Mouse (Mus musculus): ENCODE results near the gene Mcee. TPM values are rescaled to one million over a fixed set of nuclear protein-coding genes. Genes with fewer than 3 reads are reported as not detected.

The Mcee gene
- total and polyA plus RNA-seq, 3 experiments = 18.2 to 22.6 TPM; not detected in 1

DNA sequence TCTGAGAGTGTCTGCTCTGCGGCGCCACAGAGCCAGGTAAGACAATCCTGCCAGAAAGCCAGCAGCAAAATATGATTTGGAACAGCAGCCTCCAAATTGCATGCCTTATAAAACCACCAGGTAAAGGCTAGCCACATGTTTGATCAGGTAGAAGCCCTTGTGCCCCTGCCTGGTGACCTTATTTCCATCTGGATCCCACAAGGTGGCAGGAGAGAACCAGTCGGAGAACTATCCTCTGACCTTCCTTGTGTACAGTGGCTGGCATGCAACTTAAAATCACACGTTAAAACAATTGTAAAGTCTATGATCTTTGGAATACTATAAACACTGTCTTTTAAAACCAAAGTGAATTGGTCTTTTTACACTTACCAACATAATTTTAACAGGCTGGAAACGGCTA, 32.5 kb downstream of the Mcee start:
- H3K9ac ChIP-seq (ENCODE audit: control insufficient read depth, low read depth, low read length, poor library complexity, severe bottlenecking) = no peak overlapping the region
- no peaks in the 10 kb centered on the region for H3K4me1 ChIP-seq (ENCODE audit: control insufficient read depth in 1 of 2, insufficient read depth in 2 of 2, low read length in 2 of 2)
- no peaks in the 10 kb centered on the region for H3K36me3 ChIP-seq (ENCODE audit: control insufficient read depth in 1 of 2, insufficient read depth in 2 of 2, low read length in 2 of 2)
- H3K4me3 ChIP-seq (ENCODE audit: control insufficient read depth in 1 of 2, insufficient read depth in 1 of 2, low read depth in 2 of 2, low read length in 2 of 2) = no peak overlapping the region
- no peak for DNase-seq (ENCODE audit: low read depth, low spot score)
- no peaks in the 10 kb centered on the region for H3K27me3 ChIP-seq (ENCODE audit: control insufficient read depth in 1 of 2, insufficient read depth in 2 of 2, low read length in 2 of 2)
- no peaks in the 10 kb centered on the region for H3K79me2 ChIP-seq (ENCODE audit: control insufficient read depth, insufficient read depth, low read length, poor library complexity)
- H3K27ac ChIP-seq (ENCODE audit: control insufficient read depth, low read depth, low read length) = no peak overlapping the region
- no peak for TF ChIP-seq TCF12 (IDR thresholded peaks at IDR 0.05; ENCODE audit: low read depth, low read length)
- no peak for TF ChIP-seq GATA1 (IDR thresholded peaks at IDR 0.05; ENCODE audit: low read depth, low read length)
- no peak for TF ChIP-seq SMC3 (IDR thresholded peaks at IDR 0.05; ENCODE audit: low read depth, low read length)
- TF ChIP-seq JUND (IDR thresholded peaks at IDR 0.05; ENCODE audit: low read depth, low read length) = no peak
- no peak; the same call in 1 of the 2 replicates for TF ChIP-seq RAD21 (IDR thresholded peaks at IDR 0.05; ENCODE audit: low read depth, low read length)
- no peak for TF ChIP-seq ZNF384 (IDR thresholded peaks at IDR 0.05; ENCODE audit: low read depth, low read length)
- no peak for TF ChIP-seq TAL1 (IDR thresholded peaks at IDR 0.05; ENCODE audit: low read length)
- TF ChIP-seq CHD1 (IDR thresholded peaks at IDR 0.05; ENCODE audit: low read depth, low read length) = no peak
- TF ChIP-seq USF1 (IDR thresholded peaks at IDR 0.05; ENCODE audit: low read depth, low read length) = no peak
- no peak for TF ChIP-seq ZMIZ1 (IDR thresholded peaks at IDR 0.05; ENCODE audit: low read depth, low read length)
- H3K9me3 ChIP-seq (replicated peaks; ENCODE audit: insufficient read depth, low read length) = no peaks in the 10 kb centered on the region

DNA sequence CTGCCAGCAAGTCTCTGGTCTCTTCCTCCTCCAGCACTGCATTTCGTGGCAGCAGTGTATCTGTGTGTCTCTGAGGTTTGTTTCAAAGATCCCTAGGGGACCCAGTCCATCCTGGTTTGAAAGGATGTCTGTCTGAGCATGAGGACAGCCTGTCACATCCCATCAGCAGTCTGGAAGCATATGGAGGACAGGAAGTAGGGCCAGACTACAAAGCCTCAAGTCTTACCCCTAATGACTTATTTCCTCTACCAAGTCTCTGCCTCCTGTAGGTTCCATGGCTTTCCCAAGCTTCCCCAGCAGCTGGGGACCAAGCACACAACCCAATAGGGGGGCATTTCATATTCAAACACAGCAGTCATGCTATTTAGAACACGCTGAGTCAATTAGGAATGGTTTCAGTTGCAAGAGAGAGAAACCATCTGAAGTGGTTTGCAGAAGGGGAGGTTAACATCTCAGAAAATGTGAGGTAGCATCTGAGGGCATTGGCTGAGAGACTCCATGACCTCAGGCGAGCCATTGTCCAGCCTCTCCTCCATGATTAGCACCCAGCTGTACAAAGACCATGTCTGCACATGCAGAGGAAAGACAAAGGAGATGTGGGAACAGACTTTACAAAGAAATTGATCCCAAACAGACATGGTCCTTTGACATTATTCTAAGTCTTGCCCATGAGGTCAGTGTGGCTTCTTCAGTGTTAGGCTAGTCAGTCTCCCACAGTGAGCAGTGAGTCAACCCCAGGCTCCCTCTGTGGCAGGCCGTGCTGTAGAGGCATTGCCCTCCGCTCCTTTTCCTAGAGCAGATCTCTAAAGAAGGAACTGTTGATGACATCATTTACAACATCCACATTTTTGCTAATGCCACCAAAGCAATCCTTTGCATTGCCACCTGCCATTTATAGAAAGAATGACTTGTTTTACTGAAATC, 47.5 kb downstream of the Mcee start:
- Histone ChIP-seq H3K27ac (ENCODE audit: control insufficient read depth, low read depth, low read length) (no peak overlapping the region), H3K9me3 (replicated peaks; ENCODE audit: insufficient read depth, low read length) (no peaks in the 10 kb centered on the region), H3K4me1 (ENCODE audit: control insufficient read depth in 1 of 2, insufficient read depth in 2 of 2, low read length in 2 of 2) (no peaks in the 10 kb centered on the region), H3K4me3 (ENCODE audit: control insufficient read depth in 1 of 2, insufficient read depth in 1 of 2, low read depth in 2 of 2, low read length in 2 of 2) (no peak overlapping the region), H3K9ac (ENCODE audit: control insufficient read depth, low read depth, low read length, poor library complexity, severe bottlenecking) (no peak overlapping the region), H3K79me2 (ENCODE audit: control insufficient read depth, insufficient read depth, low read length, poor library complexity) (no peaks in the 10 kb centered on the region), H3K36me3 (ENCODE audit: control insufficient read depth in 1 of 2, insufficient read depth in 2 of 2, low read length in 2 of 2) (no peaks in the 10 kb centered on the region), H3K27me3 (ENCODE audit: control insufficient read depth in 1 of 2, insufficient read depth in 2 of 2, low read length in 2 of 2) (no peaks in the 10 kb centered on the region)
- DNase-seq (ENCODE audit: low read depth, low spot score) = no peak
- TF ChIP-seq POLR2AphosphoS5 (IDR thresholded peaks at IDR 0.05; ENCODE audit: borderline replicate concordance, low read depth, low read length) = no peak
- TF ChIP-seq JUND (IDR thresholded peaks at IDR 0.05; ENCODE audit: low read depth, low read length) = no peak

GRCm38 (mm10) chr7:64440519-64440918, 48.1 kb downstream of the Mcee start:
- H3K79me2 ChIP-seq (ENCODE audit: control insufficient read depth, insufficient read depth, low read length, poor library complexity) = no peaks in the 10 kb centered on the region
- no peaks in the 10 kb centered on the region for H3K9me3 ChIP-seq (replicated peaks; ENCODE audit: insufficient read depth, low read length)
- no peaks in the 10 kb centered on the region for H3K27me3 ChIP-seq (ENCODE audit: control insufficient read depth in 1 of 2, insufficient read depth in 2 of 2, low read length in 2 of 2)
- no peaks in the 10 kb centered on the region for H3K4me1 ChIP-seq (ENCODE audit: control insufficient read depth in 1 of 2, insufficient read depth in 2 of 2, low read length in 2 of 2)
- H3K9ac ChIP-seq (ENCODE audit: control insufficient read depth, low read depth, low read length, poor library complexity, severe bottlenecking) = no peak overlapping the region
- no peak for TF ChIP-seq ETS1 (IDR thresholded peaks at IDR 0.05; ENCODE audit: low read depth, low read length)
- no peak for TF ChIP-seq CTCF (IDR thresholded peaks at IDR 0.05 in 2 of 3, conservative IDR thresholded peaks at IDR 0.05 in 1 of 3; ENCODE audit: control insufficient read depth in 1 of 3, insufficient read depth in 1 of 3, low read depth in 2 of 3, low read length in 3 of 3, poor library complexity in 1 of 3, severe bottlenecking in 1 of 3)
- TF ChIP-seq TBP (IDR thresholded peaks at IDR 0.05; ENCODE audit: low read depth, low read length) = no peak
- no peak for TF ChIP-seq MAFK (IDR thresholded peaks at IDR 0.05; ENCODE audit: borderline replicate concordance, low read depth, low read length)
- no peak for TF ChIP-seq TAL1 (IDR thresholded peaks at IDR 0.05; ENCODE audit: low read length)
- no peak for TF ChIP-seq POLR2AphosphoS2 (IDR thresholded peaks at IDR 0.05; ENCODE audit: low read length)
- no peak for TF ChIP-seq POLR2AphosphoS5 (IDR thresholded peaks at IDR 0.05; ENCODE audit: borderline replicate concordance, low read depth, low read length)
- no peak for TF ChIP-seq MAX (IDR thresholded peaks at IDR 0.05; ENCODE audit: low read length)
- no peak for TF ChIP-seq CHD1 (IDR thresholded peaks at IDR 0.05; ENCODE audit: low read depth, low read length)
- TF ChIP-seq GABPA (IDR thresholded peaks at IDR 0.05; ENCODE audit: low read depth, low read length) = no peak
- no peak for TF ChIP-seq HCFC1 (IDR thresholded peaks at IDR 0.05; ENCODE audit: low read depth, low read length)
- no peak for TF ChIP-seq MXI1 (IDR thresholded peaks at IDR 0.05; ENCODE audit: low read depth, low read length)
- no peak for TF ChIP-seq ZNF384 (IDR thresholded peaks at IDR 0.05; ENCODE audit: low read depth, low read length)
- no peak for TF ChIP-seq UBTF (IDR thresholded peaks at IDR 0.05; ENCODE audit: borderline replicate concordance, insufficient read depth, low read depth, low read length)
- TF ChIP-seq SIN3A (IDR thresholded peaks at IDR 0.05; ENCODE audit: low read length) = no peak
- no peak for TF ChIP-seq POLR2A (IDR thresholded peaks at IDR 0.05; ENCODE audit: control insufficient read depth in 1 of 2, insufficient read depth in 1 of 2, low read depth in 1 of 2, low read length in 2 of 2, poor library complexity in 1 of 2)
- no peak for TF ChIP-seq MAZ (IDR thresholded peaks at IDR 0.05; ENCODE audit: low read depth, low read length)
- TF ChIP-seq USF1 (IDR thresholded peaks at IDR 0.05; ENCODE audit: low read depth, low read length) = no peak
- no peak for TF ChIP-seq TCF12 (IDR thresholded peaks at IDR 0.05; ENCODE audit: low read depth, low read length)
- TF ChIP-seq EP300 (IDR thresholded peaks at IDR 0.05; ENCODE audit: low read depth in 1 of 2, low read length in 2 of 2) = no peak
- no peaks in the 10 kb centered on the region for H3K36me3 ChIP-seq (ENCODE audit: control insufficient read depth in 1 of 2, insufficient read depth in 2 of 2, low read length in 2 of 2)
- no peak overlapping the region for H3K4me3 ChIP-seq (ENCODE audit: control insufficient read depth in 1 of 2, insufficient read depth in 1 of 2, low read depth in 2 of 2, low read length in 2 of 2)
- DNase-seq (ENCODE audit: low read depth, low spot score) = no peak
- H3K27ac ChIP-seq (ENCODE audit: control insufficient read depth, low read depth, low read length) = no peak overlapping the region

All from MEL (cell line).